Mouse (Mus musculus) bone marrow macrophage, adult 2 months (primary cell): ENCODE data around the gene Tat. TPM values are rescaled to one million over a fixed set of nuclear protein-coding genes. Genes with fewer than 3 reads are reported as not detected.

Experiments
- H3K27ac ChIP-seq: 2 replicates; pipeline ENCODE4 v1.5.1; 2012; ENCODE audit warnings: low read depth, low read length; ENCODE audit not compliant: insufficient read depth
- H3K4me1 ChIP-seq: 2 replicates; pipeline ENCODE4 v1.6.1; 2012; ENCODE audit warnings: low read length; ENCODE audit not compliant: control insufficient read depth, insufficient read depth
- H3K4me3 ChIP-seq: 2 replicates; pipeline ENCODE4 v1.5.1; 2012; ENCODE audit warnings: mild to moderate bottlenecking, low read length, moderate library complexity; ENCODE audit not compliant: insufficient read depth
- CTCF ChIP-seq: IDR thresholded peaks from 2 replicates; pipeline ENCODE4 v1.5.1; 2012; ENCODE audit warnings: low read depth, mild to moderate bottlenecking, low read length, moderate library complexity
- POLR2A ChIP-seq: IDR thresholded peaks from 2 replicates; pipeline ENCODE4 v1.6.1; 2012; ENCODE audit warnings: mild to moderate bottlenecking, low read depth, low read length, borderline replicate concordance
- polyA plus RNA-seq: library from polyadenylated mRNA; stranded (reverse); fragments of >200 nt; gene quantifications from 2 replicates; pipeline ENCODE4 v1.2.4, GENCODE M21; 2012; ENCODE audit not compliant: missing spikeins, insufficient read depth, insufficient read length

Tat gene
- polyA plus RNA-seq, 1 experiment = not detected

GRCm38 (mm10) chr8:109972901-109973300, 17.3 kb upstream of the Tat start:
- no peak overlapping the region for H3K27ac ChIP-seq
- TF ChIP-seq CTCF (no peak), POLR2A (no peak)
- H3K4me3 ChIP-seq = no peak overlapping the region

GRCm38 (mm10) chr8:109979339-109979738, 10.9 kb upstream of the Tat start:
- Histone ChIP-seq H3K4me3 (no peak overlapping the region), H3K27ac (no peak overlapping the region), H3K4me1 (no peaks in the 10 kb centered on the region)
- TF ChIP-seq POLR2A = no peak
- no peak for TF ChIP-seq CTCF

More at GRCm38 (mm10) chr8:109972901-109973300, 17.3 kb upstream of the Tat start:
- no peaks in the 10 kb centered on the region for H3K4me1 ChIP-seq

DNA sequence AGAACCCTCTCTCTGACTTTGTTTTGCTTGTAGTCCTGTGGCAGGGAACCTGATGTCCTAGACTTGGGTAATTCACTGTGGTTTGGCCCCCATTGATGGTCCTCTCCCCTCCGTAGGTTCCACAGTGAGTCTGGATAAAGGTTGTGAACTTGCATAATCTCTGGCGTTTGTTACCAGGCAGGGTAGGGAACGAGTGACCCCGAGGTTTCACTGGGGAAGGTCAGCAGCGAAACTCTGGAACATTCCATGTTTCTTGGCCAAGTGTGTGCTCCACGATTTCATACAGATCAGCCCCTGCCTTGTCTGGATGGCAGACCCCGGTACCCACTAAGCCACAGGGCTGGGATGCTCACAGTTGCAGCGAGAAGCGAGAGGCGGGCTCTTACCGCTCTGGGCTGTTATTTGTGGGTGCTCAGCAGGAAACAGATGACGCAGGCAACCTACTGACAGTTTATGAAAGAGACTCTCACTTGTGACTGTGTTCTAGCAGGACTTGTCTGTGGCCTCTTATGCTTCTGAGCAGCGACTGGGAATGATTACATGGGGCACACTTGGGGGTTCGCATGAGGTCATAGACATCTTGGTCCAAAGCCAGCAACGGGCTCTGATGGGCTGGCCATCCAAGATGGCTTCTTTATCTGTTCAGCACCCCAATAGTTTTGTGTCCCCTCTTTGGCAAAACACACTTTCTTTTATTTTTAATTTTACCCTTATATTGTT, 7.7 kb upstream of the Tat start:
- no peaks in the 10 kb centered on the region for H3K4me1 ChIP-seq
- H3K4me3 ChIP-seq = no peak overlapping the region
- no peak for TF ChIP-seq POLR2A
- TF ChIP-seq CTCF = no peak
- no peak overlapping the region for H3K27ac ChIP-seq

DNA sequence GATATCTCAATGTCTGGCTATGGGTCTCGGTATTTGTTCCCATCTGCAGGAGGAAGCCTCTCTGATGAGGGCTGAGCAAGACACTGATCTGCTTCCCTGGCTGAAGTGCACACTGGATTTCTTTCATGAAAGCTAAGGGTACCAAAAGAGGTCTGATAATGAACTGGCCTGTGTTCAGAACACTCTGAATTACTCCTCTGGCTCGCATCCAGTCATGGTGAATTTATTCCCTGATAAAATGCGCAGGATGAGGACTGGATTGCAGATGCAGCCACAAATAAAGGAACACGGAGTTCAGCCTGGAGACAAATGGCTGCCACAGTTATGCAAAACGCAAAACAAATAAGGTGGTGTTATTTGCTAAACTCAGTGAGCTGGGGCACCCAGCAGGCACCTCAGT, 6.3 kb upstream of the Tat start:
- no peak for TF ChIP-seq CTCF
- no peak for TF ChIP-seq POLR2A
- Histone ChIP-seq H3K4me1 (no peaks in the 10 kb centered on the region), H3K4me3 (no peak overlapping the region), H3K27ac (no peak overlapping the region)

DNA sequence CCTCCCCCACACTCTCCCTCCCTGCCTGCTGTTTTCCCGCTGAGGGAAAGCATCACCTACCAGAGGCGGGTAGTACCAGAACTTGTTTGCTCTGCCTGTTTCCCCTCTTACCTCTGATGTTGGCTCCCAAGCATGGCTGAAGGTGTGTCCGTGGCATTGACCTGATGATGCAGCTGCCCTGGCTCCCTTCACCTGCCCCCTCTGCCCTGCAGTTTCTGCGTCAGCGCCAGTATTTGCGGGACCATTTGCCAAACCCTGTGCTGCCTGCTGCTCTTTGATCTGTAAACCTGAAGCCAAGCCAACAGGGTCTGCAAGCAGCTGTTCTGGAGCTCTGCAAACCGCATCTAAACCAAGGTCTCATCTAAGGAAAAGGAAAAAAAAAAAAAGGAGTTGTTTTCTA, 3.9 kb upstream of the Tat start:
- TF ChIP-seq CTCF (no peak), POLR2A (no peak)
- Histone ChIP-seq H3K4me1 (no peaks in the 10 kb centered on the region), H3K27ac (no peak overlapping the region), H3K4me3 (no peak overlapping the region)

DNA sequence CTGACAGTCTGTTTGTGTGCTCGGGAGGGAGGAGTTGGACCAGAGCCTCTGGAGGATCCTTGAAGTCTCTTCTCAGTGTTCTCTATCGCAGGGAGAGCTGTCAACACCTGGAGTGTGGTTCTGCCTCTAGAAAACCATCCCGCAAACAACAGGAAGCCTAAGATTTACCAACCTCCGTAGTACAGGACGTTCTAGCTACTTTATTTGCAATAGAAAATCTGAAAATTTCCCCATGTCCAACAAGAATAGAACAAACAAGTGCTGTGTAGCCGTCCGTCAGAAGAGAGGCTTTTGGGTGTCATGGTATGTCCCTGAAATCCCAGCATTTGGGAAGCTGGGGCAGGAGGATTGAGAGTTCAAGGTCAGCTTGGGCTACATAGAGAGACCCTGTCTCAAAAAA, 2.5 kb upstream of the Tat start:
- Histone ChIP-seq H3K27ac (no peak overlapping the region), H3K4me1 (no peaks in the 10 kb centered on the region), H3K4me3 (no peak overlapping the region)
- TF ChIP-seq CTCF = no peak
- TF ChIP-seq POLR2A = no peak

- no peaks in the 10 kb centered on the region for H3K4me1 ChIP-seq
- TF ChIP-seq POLR2A (no peak), CTCF (no peak)
- no peak overlapping the region for H3K27ac ChIP-seq
- no peak overlapping the region for H3K4me3 ChIP-seq
These were observed 1.1 kb upstream of the Tat start for GRCm38 (mm10) chr8:109989151-109989550.

- H3K27ac ChIP-seq = no peak overlapping the region
- TF ChIP-seq POLR2A = no peak
- TF ChIP-seq CTCF = no peak
- H3K4me1 ChIP-seq = no peaks in the 10 kb centered on the region
- H3K4me3 ChIP-seq = no peak overlapping the region
These were observed 1.9 kb downstream of the Tat start for GRCm38 (mm10) chr8:109992166-109992565.

- H3K4me1 ChIP-seq = no peaks in the 10 kb centered on the region
- no peak overlapping the region for H3K27ac ChIP-seq
- no peak overlapping the region for H3K4me3 ChIP-seq
- TF ChIP-seq POLR2A = no peak
- no peak for TF ChIP-seq CTCF
These were observed 2.7 kb downstream of the Tat start for GRCm38 (mm10) chr8:109992951-109993350.

DNA sequence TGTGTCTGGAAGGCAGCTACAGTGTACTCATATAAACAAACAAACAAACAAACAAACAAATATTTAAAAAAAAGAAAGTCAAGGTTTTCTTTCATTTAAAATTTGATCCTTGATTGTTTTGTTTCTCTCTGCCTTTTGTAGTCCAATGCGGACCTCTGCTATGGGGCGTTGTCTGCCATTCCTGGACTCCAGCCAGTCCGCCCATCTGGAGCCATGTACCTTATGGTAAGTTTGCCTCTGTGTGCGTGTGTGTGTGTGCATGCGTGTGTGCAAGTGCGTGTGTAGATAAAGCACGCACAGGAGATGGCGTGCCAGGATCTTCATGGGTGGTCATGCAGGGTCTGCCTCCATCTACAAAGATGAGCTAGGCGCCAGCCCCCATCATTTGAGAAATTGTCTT, 7.1 kb downstream of the Tat start:
- no peak overlapping the region for H3K27ac ChIP-seq
- no peaks in the 10 kb centered on the region for H3K4me1 ChIP-seq
- no peak overlapping the region for H3K4me3 ChIP-seq
- no peak for TF ChIP-seq POLR2A
- TF ChIP-seq CTCF = no peak
